Mouse (Mus musculus) cortical plate, adult 2 months (tissue): ENCODE data around the gene Akip1. TPM values are rescaled to one million over a fixed set of nuclear protein-coding genes. Genes with fewer than 3 reads are reported as not detected.
A peak's percentile ranks its signal among the peaks of the same experiment; 100 is the strongest.

Experiments used
- H3K27ac ChIP-seq: fragments of 200-500 bp; 2 replicates; pipeline ENCODE4 v1.5.1; 2012; ENCODE audit warnings: low read length, control low read depth, inconsistent platforms; ENCODE audit not compliant: insufficient read depth
- H3K4me1 ChIP-seq: fragments of 200-500 bp; 2 replicates; pipeline ENCODE4 v1.6.1; 2011; ENCODE audit warnings: low read length; ENCODE audit not compliant: control insufficient read depth, insufficient read depth
- H3K4me3 ChIP-seq: fragments of 200-500 bp; 2 replicates; pipeline ENCODE4 v1.5.1; 2011; ENCODE audit warnings: mild to moderate bottlenecking, low read length, control low read depth; ENCODE audit not compliant: insufficient read depth
- CTCF ChIP-seq: fragments of 200-500 bp; IDR thresholded peaks from 2 replicates; pipeline ENCODE4 v1.5.1; 2011; ENCODE audit warnings: mild to moderate bottlenecking, control low read depth, low read length; ENCODE audit not compliant: insufficient read depth; ENCODE audit errors: extremely low read depth
- POLR2A ChIP-seq: fragments of 200-500 bp; IDR thresholded peaks from 2 replicates; pipeline ENCODE4 v1.6.1; 2011; ENCODE audit warnings: mild to moderate bottlenecking, low read length, control low read depth; ENCODE audit not compliant: insufficient read depth; ENCODE audit errors: extremely low read depth
- polyA plus RNA-seq: library from polyadenylated mRNA; depleted of rRNA; stranded (reverse); fragments of >200 nt; gene quantifications from 2 replicates; pipeline ENCODE4 v1.2.3, GENCODE M21; 2012; rRNA removed

Akip1 gene
- polyA plus RNA-seq: 7.0 and 7.4 TPM in 2 replicates

- Histone ChIP-seq H3K4me1 (peaks cover 4% of the 10 kb centered on the region; the same call in 1 of the 2 replicates), H3K4me3 (peak within 1 kb of the TSS; percentile 78), H3K27ac (0 out of 2 replicates have a peak within 1 kb of the TSS, but pooled peaks have one; percentile 3)
- no peak for TF ChIP-seq CTCF
- TF ChIP-seq POLR2A: peak; percentile 56; the same call in 1 of the 2 replicates
Measured at GRCm38 (mm10) chr7:109703190-109704015, at the start of gene Akip1, which contains the start of gene St5. Gene Akip1, plus strand, starts transcription at chr7:109703690. Gene St5, minus strand, starts transcription at chr7:109703605.

- Histone ChIP-seq H3K4me3 (no peak overlapping the region), H3K4me1 (no peaks in the 10 kb centered on the region), H3K27ac (no peak overlapping the region)
- no peak for TF ChIP-seq CTCF
- TF ChIP-seq POLR2A: no peak
Measured at GRCm38 (mm10) chr7:109654871-109655270, 48.6 kb upstream of the Akip1 start.

GRCm38 (mm10) chr7:109657884-109658283, 45.6 kb upstream of the Akip1 start:
- no peak for TF ChIP-seq CTCF
- no peak for TF ChIP-seq POLR2A
- no peaks in the 10 kb centered on the region; the same call in 1 of the 2 replicates for H3K4me1 ChIP-seq
- H3K27ac ChIP-seq: no peak overlapping the region
- H3K4me3 ChIP-seq: no peak overlapping the region

DNA sequence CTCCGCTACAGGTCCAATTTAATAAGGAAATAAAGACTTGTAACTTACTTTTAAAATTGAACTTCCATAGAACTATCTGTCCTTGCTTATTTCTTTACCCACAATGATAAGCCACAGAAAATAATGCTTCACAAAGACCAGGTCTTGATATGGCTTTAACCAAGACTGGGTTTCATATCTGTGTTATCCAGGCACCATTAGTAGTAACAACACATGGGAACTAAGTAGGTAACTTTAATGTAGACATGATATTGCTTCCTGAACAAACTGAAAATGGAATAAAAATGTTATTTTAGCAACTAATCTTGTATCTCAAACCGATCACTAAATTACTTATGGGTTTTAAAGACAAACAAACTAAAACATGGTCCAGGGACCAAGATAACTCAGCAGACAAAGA, 44.2 kb upstream of the Akip1 start:
- H3K4me3 ChIP-seq: no peak overlapping the region
- TF ChIP-seq POLR2A (no peak), CTCF (no peak)
- H3K27ac ChIP-seq: no peak overlapping the region
- H3K4me1 ChIP-seq: no peaks in the 10 kb centered on the region; the same call in 1 of the 2 replicates

- H3K4me3 ChIP-seq: no peak overlapping the region
- H3K27ac ChIP-seq: no peak overlapping the region
- TF ChIP-seq POLR2A (no peak), CTCF (no peak)
- no peaks in the 10 kb centered on the region; the same call in 1 of the 2 replicates for H3K4me1 ChIP-seq
Measured at GRCm38 (mm10) chr7:109662626-109663025, 40.9 kb upstream of the Akip1 start.

DNA sequence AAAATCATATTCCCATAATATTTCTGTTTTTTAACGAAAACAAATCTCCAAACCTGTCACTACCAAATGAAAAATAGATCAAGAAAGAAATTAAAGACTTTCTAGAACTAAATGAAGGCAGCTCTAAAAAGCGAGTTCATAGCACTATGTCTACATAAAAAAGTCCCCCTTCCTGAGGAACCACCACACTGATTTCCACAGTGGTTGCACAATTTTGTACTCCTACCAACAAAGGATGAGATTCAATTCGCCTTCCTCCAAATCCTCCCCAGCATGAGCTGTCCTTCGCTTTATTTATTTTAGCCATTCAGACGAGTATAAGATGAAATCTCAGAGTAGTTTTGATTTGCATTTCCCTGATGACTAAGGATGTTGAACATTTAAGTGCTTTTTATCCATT, 36.8 kb upstream of the Akip1 start:
- Histone ChIP-seq H3K27ac (no peak overlapping the region), H3K4me1 (no peaks in the 10 kb centered on the region; the same call in 1 of the 2 replicates), H3K4me3 (no peak overlapping the region)
- TF ChIP-seq POLR2A: no peak
- no peak for TF ChIP-seq CTCF

DNA sequence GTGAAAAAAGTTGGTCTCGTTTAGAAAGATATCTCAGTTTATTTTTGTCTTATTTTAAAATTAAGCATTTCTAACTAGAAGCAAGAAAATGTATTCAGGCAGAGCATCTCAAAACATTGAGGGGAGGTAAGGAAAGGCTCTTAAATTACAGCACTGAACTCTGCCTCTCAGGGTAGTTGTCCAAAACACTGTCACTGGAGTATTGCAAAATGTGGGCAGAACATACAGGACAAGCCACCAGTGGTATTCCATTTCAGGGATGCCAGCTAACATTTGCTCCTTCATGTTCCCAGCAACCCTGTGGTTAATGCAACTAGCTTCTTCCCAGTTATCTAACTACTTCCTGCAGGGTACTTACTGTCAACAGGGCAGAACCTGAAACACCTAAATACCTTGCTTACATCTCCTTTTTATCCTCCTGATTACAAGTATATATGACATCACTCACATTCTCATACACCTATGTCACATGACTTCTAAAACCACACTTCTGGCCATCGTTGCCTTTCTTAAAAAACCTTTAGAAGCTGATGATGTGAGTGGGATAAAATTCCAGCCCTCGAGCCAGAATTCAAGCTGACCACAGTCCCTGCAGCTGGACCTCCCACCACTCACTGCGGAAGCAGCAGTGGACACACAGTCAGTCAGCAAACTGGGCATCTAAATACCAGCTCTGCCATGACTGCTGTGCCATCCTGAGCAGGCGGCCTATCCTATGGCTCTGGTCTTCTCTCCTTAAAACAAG, 33.9 kb upstream of the Akip1 start:
- no peak overlapping the region for H3K27ac ChIP-seq
- H3K4me1 ChIP-seq: no peaks in the 10 kb centered on the region
- TF ChIP-seq POLR2A (no peak), CTCF (no peak)
- no peak overlapping the region for H3K4me3 ChIP-seq

DNA sequence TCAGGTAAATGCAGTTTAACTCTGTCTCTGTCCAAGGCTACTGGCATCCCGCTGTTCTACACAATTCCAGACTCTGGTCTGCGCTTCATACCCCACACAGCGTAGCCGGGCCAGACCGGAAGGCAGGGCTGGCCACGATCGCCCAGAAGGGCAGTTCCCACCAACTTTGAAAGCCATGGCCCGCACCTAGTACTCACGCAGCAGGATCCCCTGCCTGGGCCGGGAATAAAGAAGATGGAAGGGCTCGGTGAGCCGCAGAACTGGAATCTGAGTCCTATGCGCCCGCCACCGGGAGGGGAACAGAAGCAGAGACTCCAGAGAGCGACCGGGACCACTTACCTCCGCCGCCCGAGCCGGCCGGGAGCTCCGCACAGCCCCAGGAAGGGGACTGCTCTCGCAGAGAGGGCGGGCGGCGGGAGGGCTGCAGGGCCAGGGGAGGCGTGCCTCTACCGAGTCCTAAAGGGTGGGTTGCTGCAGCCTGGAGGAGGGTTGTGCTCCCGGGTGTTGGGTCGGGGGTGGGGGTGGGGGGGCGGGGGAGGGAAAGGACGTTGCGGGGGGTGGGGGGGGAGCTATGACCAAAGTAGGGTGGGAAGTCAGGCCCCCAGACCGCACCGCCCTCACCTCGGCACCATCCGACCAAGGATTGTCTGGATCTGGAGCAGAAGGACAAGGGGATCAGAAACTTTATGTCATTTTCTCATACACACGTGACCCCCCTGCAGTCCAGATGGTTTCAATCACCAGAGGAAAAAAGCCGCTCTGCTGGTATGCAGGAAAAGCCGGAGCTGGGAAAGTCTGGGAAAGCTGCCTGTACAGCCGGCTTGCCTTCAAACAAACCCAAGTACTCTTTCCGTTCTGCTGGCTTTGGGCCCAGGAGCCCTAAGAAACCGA, 31.7 kb upstream of the Akip1 start:
- peak overlapping the region; percentile 48 for H3K4me3 ChIP-seq
- H3K4me1 ChIP-seq: no peaks in the 10 kb centered on the region
- no peak for TF ChIP-seq CTCF
- TF ChIP-seq POLR2A: no peak
- 0 out of 2 replicates have a peak overlapping the region, but pooled peaks have one; percentile 51 for H3K27ac ChIP-seq
